Mouse (Mus musculus): ENCODE results near the gene Pdlim5.

DNA sequence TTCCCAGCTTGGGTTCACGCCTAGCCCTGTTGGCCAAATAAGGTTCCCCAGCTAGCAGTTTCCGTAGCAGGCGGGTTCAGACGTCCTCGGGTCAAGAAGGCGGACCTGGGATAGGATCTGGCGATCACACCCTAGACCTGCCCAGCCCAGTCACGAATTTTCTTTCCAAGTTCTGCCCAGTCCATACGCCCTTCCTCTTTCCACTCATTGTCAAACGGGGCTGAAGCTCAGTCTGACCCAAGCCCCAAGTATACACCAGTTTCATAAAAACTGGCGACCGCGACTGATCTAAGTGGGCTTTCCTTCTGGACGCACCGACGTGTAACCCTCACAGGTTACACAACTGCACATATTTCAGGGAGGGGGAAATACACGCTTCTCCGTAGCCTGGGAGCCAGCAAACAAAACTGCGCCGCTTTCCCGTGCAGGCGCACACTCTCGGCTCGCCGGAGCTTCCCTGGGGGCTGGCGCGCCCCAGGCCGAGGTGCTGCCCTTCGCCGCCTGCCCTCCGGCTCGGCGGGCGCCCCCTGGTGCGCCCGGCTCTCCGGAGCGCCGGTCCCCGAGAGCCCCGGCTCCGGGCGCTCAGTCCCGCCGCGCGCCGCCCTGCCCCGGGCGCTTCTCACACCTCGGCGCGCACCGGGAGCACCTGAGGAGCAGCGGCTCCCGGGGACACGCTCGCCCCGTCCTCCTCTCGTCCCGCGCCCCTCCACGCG, 544 bp downstream of the Pdlim5 start:
- no peak for TF ChIP-seq CTCF (IDR thresholded peaks at IDR 0.05; ENCODE audit: control insufficient read depth, insufficient read depth, insufficient replicate concordance, low read depth, low read length)
- no peak for TF ChIP-seq POLR2A (IDR thresholded peaks at IDR 0.05; ENCODE audit: control insufficient read depth, low read depth, low read length)

All from testis, adult 2 months (tissue).